Mouse (Mus musculus): ENCODE data around the gene Foxi3.

- TF ChIP-seq CHD2 (IDR thresholded peaks at IDR 0.05; ENCODE audit: low read depth, low read length) (no peak), ZNF384 (IDR thresholded peaks at IDR 0.05; ENCODE audit: low read depth, low read length) (no peak), HCFC1 (IDR thresholded peaks at IDR 0.05; ENCODE audit: borderline replicate concordance, insufficient read depth, low read length) (no peak), ZC3H11A (IDR thresholded peaks at IDR 0.05; ENCODE audit: borderline replicate concordance, low read depth, low read length) (no peak), MAFK (IDR thresholded peaks at IDR 0.05; ENCODE audit: insufficient read depth, low read depth, low read length) (no peak)
Observed at GRCm38 (mm10) chr6:70910285-70910684, 46.0 kb upstream of the Foxi3 start.

Data from ES-E14 (cell line).